Mouse (Mus musculus): ENCODE data around the gene Dgkg. TPM values are rescaled to one million over a fixed set of nuclear protein-coding genes. Genes with fewer than 3 reads are reported as not detected.

The Dgkg gene
- polyA plus RNA-seq, 1 experiment from 2014 or later, result 0.47 TPM

GRCm38 (mm10) chr16:22510861-22511637, 146.0 kb downstream of the Dgkg start:
- H3K27ac ChIP-seq (replicated peaks), result no peak overlapping the region
- no peak overlapping the region for H3K9ac ChIP-seq
- ATAC-seq (ENCODE audit: insufficient number of reproducible peaks, low FRiP score, low TSS enrichment, low read depth), result no peak
- no peak overlapping the region for H3K4me3 ChIP-seq (replicated peaks)
- H3K4me2 ChIP-seq (replicated peaks), result no peak overlapping the region
- no peaks in the 10 kb centered on the region for H3K9me3 ChIP-seq (replicated peaks)
- no peaks in the 10 kb centered on the region for H3K27me3 ChIP-seq
- H3K4me1 ChIP-seq, result no peaks in the 10 kb centered on the region
- H3K36me3 ChIP-seq, result no peaks in the 10 kb centered on the region
- 61% methylated on average over 9 of the region's 9 CpGs for WGBS

GRCm38 (mm10) chr16:22508936-22509563, 148.0 kb downstream of the Dgkg start:
- H3K4me2 ChIP-seq (replicated peaks), result no peak overlapping the region
- peak; percentile 67 for ATAC-seq (ENCODE audit: insufficient number of reproducible peaks, low FRiP score, low TSS enrichment, low read depth)
- H3K9ac ChIP-seq, result no peak overlapping the region
- no peaks in the 10 kb centered on the region for H3K27me3 ChIP-seq
- H3K4me1 ChIP-seq, result peaks cover 14% of the 10 kb centered on the region
- no peak overlapping the region for H3K27ac ChIP-seq (replicated peaks)
- H3K9me3 ChIP-seq (replicated peaks), result no peaks in the 10 kb centered on the region
- H3K4me3 ChIP-seq (replicated peaks), result no peak overlapping the region
- no peaks in the 10 kb centered on the region for H3K36me3 ChIP-seq
- WGBS, result 68% methylated on average over 5 of the region's 5 CpGs

DNA sequence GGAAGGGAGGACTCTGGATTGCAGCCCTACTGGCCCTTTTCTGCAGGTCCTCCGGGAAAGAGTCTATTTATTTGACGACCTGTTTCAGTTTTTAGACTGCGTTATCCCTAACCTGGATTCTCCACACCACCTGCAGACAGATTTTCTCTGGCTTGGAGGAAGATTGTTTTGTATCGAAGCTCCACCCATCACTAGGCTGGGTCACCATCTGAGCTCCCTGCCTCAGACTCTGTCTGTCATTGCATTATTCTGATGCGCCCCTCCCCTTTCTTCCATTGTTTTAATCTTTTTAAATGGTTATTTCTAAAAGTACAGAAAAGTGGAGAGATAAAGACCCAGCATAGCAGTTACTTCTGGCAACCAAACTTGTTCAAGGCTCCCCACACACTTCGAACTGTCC, 151.4 kb downstream of the Dgkg start:
- H3K27ac ChIP-seq (replicated peaks), result no peak overlapping the region
- H3K4me1 ChIP-seq, result peaks cover 16% of the 10 kb centered on the region
- H3K9ac ChIP-seq, result no peak overlapping the region
- no peaks in the 10 kb centered on the region for H3K36me3 ChIP-seq
- 48% methylated on average over 6 of the region's 6 CpGs for WGBS
- H3K9me3 ChIP-seq (replicated peaks), result no peaks in the 10 kb centered on the region
- no peak for ATAC-seq (ENCODE audit: insufficient number of reproducible peaks, low FRiP score, low TSS enrichment, low read depth)
- no peak overlapping the region for H3K4me3 ChIP-seq (replicated peaks)
- no peak overlapping the region for H3K4me2 ChIP-seq (replicated peaks)
- H3K27me3 ChIP-seq, result no peaks in the 10 kb centered on the region

GRCm38 (mm10) chr16:22504851-22505250, 152.2 kb downstream of the Dgkg start:
- Histone ChIP-seq H3K27ac (replicated peaks) (no peak overlapping the region), H3K9ac (no peak overlapping the region)
- WGBS, result 25% methylated on average over 8 of the region's 8 CpGs

GRCm38 (mm10) chr16:22504049-22504448, 153.0 kb downstream of the Dgkg start:
- H3K36me3 ChIP-seq, result no peaks in the 10 kb centered on the region
- no peak overlapping the region for H3K9ac ChIP-seq
- no peak overlapping the region for H3K4me3 ChIP-seq (replicated peaks)
- 41% methylated on average over 5 of the region's 5 CpGs for WGBS
- no peak overlapping the region for H3K27ac ChIP-seq (replicated peaks)
- no peak overlapping the region for H3K4me2 ChIP-seq (replicated peaks)
- no peak for ATAC-seq (ENCODE audit: insufficient number of reproducible peaks, low FRiP score, low TSS enrichment, low read depth)
- no peaks in the 10 kb centered on the region for H3K9me3 ChIP-seq (replicated peaks)
- H3K4me1 ChIP-seq, result peaks cover 16% of the 10 kb centered on the region
- no peaks in the 10 kb centered on the region for H3K27me3 ChIP-seq

More at GRCm38 (mm10) chr16:22504851-22505250, 152.2 kb downstream of the Dgkg start:
- Histone ChIP-seq H3K27me3 (no peaks in the 10 kb centered on the region), H3K9me3 (replicated peaks) (no peaks in the 10 kb centered on the region), H3K4me2 (replicated peaks) (no peak overlapping the region), H3K36me3 (no peaks in the 10 kb centered on the region), H3K4me1 (peaks cover 16% of the 10 kb centered on the region), H3K4me3 (replicated peaks) (no peak overlapping the region)
- ATAC-seq (ENCODE audit: insufficient number of reproducible peaks, low FRiP score, low TSS enrichment, low read depth), result peak; percentile 25; the same call in 1 of the 2 replicates

GRCm38 (mm10) chr16:22503467-22503866, 153.6 kb downstream of the Dgkg start:
- H3K36me3 ChIP-seq, result no peaks in the 10 kb centered on the region
- no peaks in the 10 kb centered on the region for H3K9me3 ChIP-seq (replicated peaks)

GRCm38 (mm10) chr16:22501855-22502254, 155.2 kb downstream of the Dgkg start:
- Histone ChIP-seq H3K36me3 (no peaks in the 10 kb centered on the region), H3K9ac (no peak overlapping the region), H3K27me3 (no peaks in the 10 kb centered on the region), H3K4me2 (replicated peaks) (no peak overlapping the region), H3K4me1 (peaks cover 16% of the 10 kb centered on the region), H3K27ac (replicated peaks) (no peak overlapping the region), H3K9me3 (replicated peaks) (no peaks in the 10 kb centered on the region), H3K4me3 (replicated peaks) (no peak overlapping the region)
- ATAC-seq (ENCODE audit: insufficient number of reproducible peaks, low FRiP score, low TSS enrichment, low read depth), result no peak
- whole genome bisulfite sequencing, result 87% methylated on average over 6 of the region's 6 CpGs

More at GRCm38 (mm10) chr16:22503467-22503866, 153.6 kb downstream of the Dgkg start:
- Histone ChIP-seq H3K4me2 (replicated peaks) (no peak overlapping the region), H3K9ac (no peak overlapping the region), H3K4me1 (peaks cover 16% of the 10 kb centered on the region), H3K27me3 (no peaks in the 10 kb centered on the region), H3K4me3 (replicated peaks) (no peak overlapping the region), H3K27ac (replicated peaks) (no peak overlapping the region)
- 69% methylated on average over 4 of the region's 4 CpGs for WGBS
- ATAC-seq (ENCODE audit: insufficient number of reproducible peaks, low FRiP score, low TSS enrichment, low read depth), result no peak

DNA sequence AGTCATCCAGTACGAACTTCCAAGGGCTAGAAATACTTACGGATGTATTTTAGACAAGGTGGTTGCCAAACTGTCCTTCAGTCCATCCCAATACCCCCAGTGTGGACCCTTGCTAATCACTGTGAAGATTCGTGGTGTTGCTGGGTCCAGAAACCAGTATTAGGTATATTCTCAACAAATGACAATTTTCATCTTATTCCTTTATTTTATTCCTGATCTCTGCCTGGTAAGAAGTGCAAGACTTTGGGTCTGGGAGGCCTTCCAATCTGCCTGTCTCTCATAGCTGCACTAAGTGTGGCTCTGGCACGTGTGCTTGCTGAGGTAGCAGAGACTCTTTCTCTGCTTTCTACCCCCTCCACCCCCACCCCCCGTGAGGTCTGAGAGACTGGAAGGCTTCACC, 156.5 kb downstream of the Dgkg start:
- peaks cover 16% of the 10 kb centered on the region for H3K4me1 ChIP-seq
- H3K36me3 ChIP-seq, result no peaks in the 10 kb centered on the region
- no peak overlapping the region for H3K4me2 ChIP-seq (replicated peaks)
- H3K4me3 ChIP-seq (replicated peaks), result no peak overlapping the region
- H3K9ac ChIP-seq, result no peak overlapping the region
- H3K27me3 ChIP-seq, result no peaks in the 10 kb centered on the region
- no peak for ATAC-seq (ENCODE audit: insufficient number of reproducible peaks, low FRiP score, low TSS enrichment, low read depth)
- no peak overlapping the region for H3K27ac ChIP-seq (replicated peaks)
- 65% methylated on average over 5 of the region's 5 CpGs for whole genome bisulfite sequencing
- H3K9me3 ChIP-seq (replicated peaks), result no peaks in the 10 kb centered on the region

DNA sequence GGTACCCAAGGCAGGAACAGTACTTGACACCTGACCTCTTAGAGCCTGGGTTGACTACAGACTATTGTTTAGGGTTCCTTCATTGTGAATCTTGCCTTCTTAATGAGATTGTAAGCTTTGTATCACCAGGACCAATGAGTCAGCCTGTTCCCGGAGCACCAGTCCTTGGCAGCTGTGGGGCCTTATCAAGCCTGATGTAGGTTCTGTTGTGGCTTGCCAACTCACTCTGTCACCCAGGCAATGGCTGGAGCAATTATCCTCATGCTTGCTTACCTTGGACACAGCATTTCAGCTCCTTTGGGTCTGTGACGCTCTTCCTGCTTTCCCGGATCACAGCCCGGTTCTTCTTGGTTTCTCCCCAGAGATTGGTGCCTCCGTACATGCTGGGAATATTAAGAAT, 157.1 kb downstream of the Dgkg start:
- H3K36me3 ChIP-seq, result no peaks in the 10 kb centered on the region
- no peaks in the 10 kb centered on the region for H3K9me3 ChIP-seq (replicated peaks)
- ATAC-seq (ENCODE audit: insufficient number of reproducible peaks, low FRiP score, low TSS enrichment, low read depth), result no peak
- no peak overlapping the region for H3K4me2 ChIP-seq (replicated peaks)
- peaks cover 11% of the 10 kb centered on the region for H3K4me1 ChIP-seq
- no peak overlapping the region for H3K9ac ChIP-seq
- H3K27ac ChIP-seq (replicated peaks), result no peak overlapping the region
- H3K4me3 ChIP-seq (replicated peaks), result no peak overlapping the region
- H3K27me3 ChIP-seq, result no peaks in the 10 kb centered on the region
- 89% methylated on average over 5 of the region's 5 CpGs for WGBS

DNA sequence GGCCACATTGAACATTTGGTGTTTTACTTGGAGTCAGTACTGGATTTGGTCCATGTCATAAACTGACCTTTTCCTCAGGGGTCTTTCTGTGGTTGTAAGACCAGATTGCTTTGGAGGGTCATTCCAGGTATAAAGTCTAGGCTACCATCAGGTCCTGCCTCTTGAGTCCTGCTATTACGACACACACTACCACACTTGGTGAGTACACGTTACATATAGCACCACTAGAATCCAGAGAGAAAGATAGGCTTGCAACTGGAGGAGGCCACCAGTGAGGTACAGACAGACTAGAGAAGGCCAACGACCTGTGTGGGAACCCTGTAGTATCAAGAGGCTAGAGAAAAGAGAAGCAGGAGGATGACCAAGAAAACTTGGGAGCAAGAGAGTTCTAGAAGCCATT, 157.6 kb downstream of the Dgkg start:
- no peaks in the 10 kb centered on the region for H3K36me3 ChIP-seq
- H3K9ac ChIP-seq, result no peak overlapping the region
- no peaks in the 10 kb centered on the region for H3K27me3 ChIP-seq
- no peak for ATAC-seq (ENCODE audit: insufficient number of reproducible peaks, low FRiP score, low TSS enrichment, low read depth)
- no peaks in the 10 kb centered on the region for H3K9me3 ChIP-seq (replicated peaks)
- WGBS, result 83% methylated on average over 3 of the region's 3 CpGs
- H3K27ac ChIP-seq (replicated peaks), result no peak overlapping the region
- H3K4me3 ChIP-seq (replicated peaks), result no peak overlapping the region
- H3K4me2 ChIP-seq (replicated peaks), result no peak overlapping the region
- H3K4me1 ChIP-seq, result peaks cover 7% of the 10 kb centered on the region

GRCm38 (mm10) chr16:22497976-22498375, 159.0 kb downstream of the Dgkg start:
- H3K9me3 ChIP-seq (replicated peaks), result no peaks in the 10 kb centered on the region
- 0 out of 2 replicates have a peak, but pooled peaks cover 4% of the 10 kb centered on the region for H3K4me1 ChIP-seq
- no peak overlapping the region for H3K27ac ChIP-seq (replicated peaks)
- H3K9ac ChIP-seq, result no peak overlapping the region
- no peak overlapping the region for H3K4me2 ChIP-seq (replicated peaks)
- no peaks in the 10 kb centered on the region for H3K36me3 ChIP-seq
- no peak for ATAC-seq (ENCODE audit: insufficient number of reproducible peaks, low FRiP score, low TSS enrichment, low read depth)
- 40% methylated on average over 3 of the region's 3 CpGs for WGBS
- no peak overlapping the region for H3K4me3 ChIP-seq (replicated peaks)
- no peaks in the 10 kb centered on the region for H3K27me3 ChIP-seq

All from embryonic facial prominence, embryonic 15.5 days (tissue).